ENCODE assay signal across 11 mouse cellular contexts in genomic region chr4:84172841-84173240, GRCm38 (mm10).
DNase-seq lines count a peak whose midpoint lies in the region; ATAC-seq and TF ChIP-seq lines count a peak whose summit lies in the region.
"Had no signal": no experiment of that assay in that cellular context is flagged by ENCODE, and none has a peak within 500 bp of the region (broad histone marks: within the 10 kb centered on the region; RNA-seq: fewer than 3 reads in every experiment).

No protein-coding gene starts in this region.

- H3K36me3 ChIP-seq in embryonic facial prominence, embryonic 15.5 days: no peaks in the 10 kb centered on the region
- no peaks in the 10 kb centered on the region for H3K36me3 ChIP-seq in hindbrain, postnatal 0 days (ENCODE audit: insufficient read depth, low read length)
- H3K36me3 ChIP-seq: liver, embryonic 13.5 days had no signal

- intact Hi-C loops in left cerebral cortex, postnatal 4 days (cut with DNase I): no loop called here

- peak; percentile 16 for DNase-seq in left cerebral cortex, postnatal 4 days
- no peak for DNase-seq in left cerebral cortex, adult 11 months (ENCODE audit: low spot score)
- peak; percentile 50 for DNase-seq in hindbrain, postnatal 0 days (ENCODE audit: low spot score)
- DNase-seq in retina, postnatal 1 day: peak; percentile 77
- no peak for DNase-seq in cerebellum, postnatal 10 days
- DNase-seq in frontal cortex, postnatal 25 days (ENCODE audit: low spot score in 2 of 2): no peak
- DNase-seq in frontal cortex, adult 2 months (ENCODE audit: extremely low spot score in 1 of 2, low spot score in 1 of 2): no peak
- DNase-seq: gastrocnemius, postnatal 25 days; layer of hippocampus, adult 9-11 months; liver, embryonic 13.5 days had no signal

- peak overlapping the region; percentile 10 for H3K4me2 ChIP-seq in embryonic facial prominence, embryonic 15.5 days (replicated peaks)
- H3K4me2 ChIP-seq in hindbrain, postnatal 0 days (ENCODE audit: low read depth, low read length): no peak overlapping the region
- H3K4me2 ChIP-seq: liver, embryonic 13.5 days had no signal

- no peak for TF ChIP-seq CTCF in hindbrain, postnatal 0 days (IDR thresholded peaks at IDR 0.05; ENCODE audit: low read depth)

- no peaks in the 10 kb centered on the region for H3K9me3 ChIP-seq in embryonic facial prominence, embryonic 15.5 days (replicated peaks)
- H3K9me3 ChIP-seq in hindbrain, postnatal 0 days (ENCODE audit: low read length): no peaks in the 10 kb centered on the region
- H3K9me3 ChIP-seq: liver, embryonic 13.5 days had no signal

- WGBS in embryonic facial prominence, embryonic 15.5 days: 12% methylated on average over 6 of the region's 6 CpGs
- 14% methylated on average over 6 of the region's 6 CpGs for WGBS in hindbrain, postnatal 0 days

- peak overlapping the region; percentile 49; the same call in 1 of the 2 replicates for H3K27ac ChIP-seq in embryonic facial prominence, embryonic 15.5 days (replicated peaks)
- no peak overlapping the region for H3K27ac ChIP-seq in hindbrain, postnatal 0 days
- H3K27ac ChIP-seq: liver, embryonic 13.5 days had no signal

- H3K9ac ChIP-seq in embryonic facial prominence, embryonic 15.5 days: no peak overlapping the region
- H3K9ac ChIP-seq in hindbrain, postnatal 0 days (replicated peaks; ENCODE audit: low read length): no peak overlapping the region
- H3K9ac ChIP-seq: liver, embryonic 13.5 days had no signal

- no peak overlapping the region for H3K4me3 ChIP-seq in embryonic facial prominence, embryonic 15.5 days (replicated peaks)
- no peak overlapping the region for H3K4me3 ChIP-seq in hindbrain, postnatal 0 days (ENCODE audit: low read length)
- H3K4me3 ChIP-seq: liver, embryonic 13.5 days had no signal

- no peaks in the 10 kb centered on the region for H3K27me3 ChIP-seq in embryonic facial prominence, embryonic 15.5 days
- H3K27me3 ChIP-seq in hindbrain, postnatal 0 days (ENCODE audit: insufficient read depth, low read length): no peaks in the 10 kb centered on the region
- H3K27me3 ChIP-seq: liver, embryonic 13.5 days had no signal

- H3K4me1 ChIP-seq in embryonic facial prominence, embryonic 15.5 days: peaks cover 12% of the 10 kb centered on the region
- no peaks in the 10 kb centered on the region for H3K4me1 ChIP-seq in hindbrain, postnatal 0 days (ENCODE audit: insufficient read depth, low read length)
- H3K4me1 ChIP-seq: liver, embryonic 13.5 days had no signal

- peak; percentile 54; the same call in 1 of the 2 replicates for ATAC-seq in embryonic facial prominence, embryonic 15.5 days (ENCODE audit: insufficient number of reproducible peaks, low FRiP score, low TSS enrichment, low read depth)
- ATAC-seq in hindbrain, postnatal 0 days: peak; percentile 58; the same call in 1 of the 2 replicates

Comparison
In these comparisons a context has a peak if more than half of its experiments do, and no peak if none do; other contexts are left out.
1. DNase-seq: peak in left cerebral cortex, postnatal 4 days (single experiment), hindbrain, postnatal 0 days (single experiment) and retina, postnatal 1 day (single experiment); none in left cerebral cortex, adult 11 months (single experiment), cerebellum, postnatal 10 days (0 of 2), frontal cortex, postnatal 25 days (0 of 2) and frontal cortex, adult 2 months (0 of 2).